Mouse (Mus musculus) left cerebral cortex, adult 2 months (tissue): ENCODE results near the gene Dag1. TPM values are rescaled to one million over a fixed set of nuclear protein-coding genes. Genes with fewer than 3 reads are reported as not detected.

Experiments used
- DNase-seq, 2 experiments: peaks; one replicate each; pipeline ENCODE4 v3.0.0; 2021 to 2022; ENCODE audit warnings: low spot score in 2 of 2, mixed read lengths in 1 of 2; ENCODE audit errors: extremely low spot score in 1 of 2
- H3K27ac ChIP-seq: fragments of 200-600 bp; 2 replicates; pipeline ENCODE4 v1.8.1; 2022
- H3K4me3 ChIP-seq: fragments of 200-600 bp; 2 replicates; pipeline ENCODE4 v1.8.1; 2022
- CTCF ChIP-seq: fragments of 200-600 bp; IDR thresholded peaks from 2 replicates; pipeline ENCODE4 v1.8.1; 2022; ENCODE audit warnings: antibody characterized with exemption, mild to moderate bottlenecking, moderate library complexity
- intact Hi-C: fragments of 180-260 bp; cut with DNase I; formaldehyde crosslinking; loops from one replicate; pipeline ENCODE4 v1.15.1; 2025
- total RNA-seq, 2 experiments: library from RNA; stranded (reverse); gene quantifications; 2 replicates each; pipeline ENCODE4 v1.2.3; 2021

Dag1 gene
- total RNA-seq, 2 experiments from 2014 or later: 77.4 to 77.5 TPM

GRCm38 (mm10) chr9:108169751-108170150, 94.0 kb downstream of the Dag1 start:
- no peak for DNase-seq
- TF ChIP-seq CTCF: no peak
- intact Hi-C loops: loop anchor here (5.0 kb wide), 1 partner anchor 32 kb away; no protein-coding TSS in a partner anchor
- Histone ChIP-seq H3K4me3 (no peak overlapping the region), H3K27ac (peak overlapping the region; percentile 47; the same call in 1 of the 2 replicates)

DNA sequence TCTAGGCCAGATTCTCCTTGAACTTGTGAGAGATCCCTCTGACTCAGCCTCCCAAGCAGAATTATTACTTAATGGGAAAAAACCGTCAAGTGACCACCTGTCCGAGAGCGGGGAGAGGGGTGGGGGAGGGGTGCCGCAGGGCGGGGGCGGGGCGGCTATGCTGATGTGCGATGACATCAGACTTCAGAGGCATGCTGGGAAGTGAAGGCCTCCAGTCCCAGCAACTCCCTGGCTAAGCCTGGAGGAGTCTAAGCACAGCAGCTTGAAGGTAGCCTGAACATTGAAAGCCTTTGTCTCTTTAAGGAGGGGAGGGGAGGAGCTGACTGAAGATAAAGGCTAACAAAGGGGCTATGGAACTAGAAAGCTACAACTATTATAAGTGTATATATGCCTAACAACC, 98.6 kb downstream of the Dag1 start:
- DNase-seq: no peak
- intact Hi-C loops: no loop called here
- Histone ChIP-seq H3K27ac (no peak overlapping the region), H3K4me3 (no peak overlapping the region)
- no peak for TF ChIP-seq CTCF

DNA sequence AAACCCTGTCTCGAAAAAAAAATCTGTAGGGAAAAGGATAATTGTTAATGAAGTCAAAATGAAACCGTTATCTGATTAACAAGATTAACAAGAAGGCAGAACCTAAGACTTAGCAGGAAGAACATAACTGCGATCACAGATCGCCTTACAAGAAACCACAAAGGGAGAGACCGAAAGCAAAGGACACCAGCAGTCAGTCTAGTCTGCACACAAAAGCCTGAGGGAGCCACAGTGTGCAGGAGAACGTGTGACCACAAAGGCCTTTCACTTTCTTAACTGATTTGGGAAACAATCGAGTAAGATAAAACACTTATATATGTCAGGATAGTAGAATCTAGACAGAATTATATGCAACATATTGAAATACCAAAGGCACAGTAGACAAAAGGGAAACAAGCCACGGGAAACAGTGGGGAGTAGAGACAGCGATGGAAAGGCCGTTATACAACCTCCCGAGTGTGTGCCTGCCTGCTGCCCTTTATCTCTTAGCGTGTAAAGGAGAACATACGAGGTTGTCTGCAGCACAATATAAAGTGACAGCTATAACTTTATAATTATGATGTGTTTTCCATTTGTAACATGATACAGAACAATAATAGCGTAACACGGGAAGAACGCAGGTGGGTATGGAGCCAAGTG, 100.0 kb downstream of the Dag1 start:
- no peak for DNase-seq
- Histone ChIP-seq H3K4me3 (no peak overlapping the region), H3K27ac (peak overlapping the region; percentile 49; the same call in 1 of the 2 replicates)
- intact Hi-C loops: no loop called here
- no peak for TF ChIP-seq CTCF

DNA sequence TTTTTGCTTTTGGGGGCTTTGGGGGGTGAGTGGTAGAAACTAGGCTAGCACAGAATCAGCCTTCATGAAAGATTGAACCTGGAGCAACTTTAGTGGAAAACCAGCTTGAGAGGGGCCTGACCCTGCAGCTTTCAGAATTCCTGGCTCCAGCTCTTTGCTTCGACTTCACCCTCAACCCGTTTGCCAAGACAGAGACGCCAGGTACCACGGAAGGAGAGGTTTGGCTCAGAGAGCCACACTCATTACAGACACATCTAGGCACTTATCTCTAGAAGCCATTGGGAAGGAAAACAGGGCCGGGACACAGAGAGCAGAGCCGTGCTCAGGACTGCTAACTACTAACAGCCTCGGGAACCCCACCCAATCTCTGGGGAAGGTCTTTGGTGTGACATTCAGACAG, 105.9 kb downstream of the Dag1 start:
- TF ChIP-seq CTCF: no peak
- intact Hi-C loops: loop anchor here (1.0 kb wide), 1 partner anchor 21 kb away; no protein-coding TSS in a partner anchor
- DNase-seq: no peak
- peak overlapping the region; percentile 94 for H3K27ac ChIP-seq
- no peak overlapping the region for H3K4me3 ChIP-seq

DNA sequence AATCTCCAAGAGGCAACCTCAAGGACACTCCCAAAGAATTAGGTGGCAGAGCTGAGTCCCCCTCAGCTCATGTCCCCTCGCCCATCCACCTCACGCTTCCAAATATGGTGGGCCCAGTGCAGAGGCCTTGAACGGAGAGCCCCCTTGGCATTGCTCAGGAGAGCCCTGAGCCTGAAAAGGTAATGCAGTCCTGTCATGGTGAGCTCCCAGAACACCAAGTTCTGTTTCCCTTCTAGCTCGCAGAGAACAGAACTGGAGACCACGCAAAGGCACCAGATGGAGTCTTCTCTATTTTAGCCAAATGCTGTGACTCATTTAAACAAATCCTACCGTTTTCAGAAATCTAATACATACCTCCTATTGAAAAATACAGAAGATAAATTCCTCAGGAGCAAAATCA, 106.3 kb downstream of the Dag1 start:
- TF ChIP-seq CTCF: no peak
- intact Hi-C loops: loop anchor here (1.0 kb wide), 1 partner anchor 20 kb away; no protein-coding TSS in a partner anchor
- Histone ChIP-seq H3K4me3 (no peak overlapping the region), H3K27ac (peak overlapping the region; percentile 94)
- DNase-seq: peak in 1 of 2 experiments; percentile 47

- Histone ChIP-seq H3K27ac (peak overlapping the region; percentile 94), H3K4me3 (no peak overlapping the region)
- no peak for DNase-seq
- intact Hi-C loops: loop anchor here (1.0 kb wide), 1 partner anchor 19 kb away; no protein-coding TSS in a partner anchor
- TF ChIP-seq CTCF: no peak
Measured at GRCm38 (mm10) chr9:108156786-108157185, 107.0 kb downstream of the Dag1 start.

- Histone ChIP-seq H3K27ac (peak overlapping the region; percentile 86), H3K4me3 (no peak overlapping the region)
- no peak for DNase-seq
- intact Hi-C loops: no loop called here
- no peak for TF ChIP-seq CTCF
Measured at GRCm38 (mm10) chr9:108154814-108155213, 108.9 kb downstream of the Dag1 start.

Other genes with a start within 250 kb of the Dag1 start
- gene Gmppb, start 214.7 kb downstream of the Dag1 start, total RNA-seq: 10 to 100 TPM; 16.5 to 17.4 TPM
- 1 to 10 TPM; 1.9 to 2.1 TPM for gene Amigo3, start 210.8 kb downstream of the Dag1 start, total RNA-seq
- not detected for gene Mst1, start 183.5 kb downstream of the Dag1 start, total RNA-seq
- 100 to 1,000 TPM; 107 to 108 TPM for gene Rnf123, start 180.6 kb downstream of the Dag1 start, total RNA-seq
- 10 to 100 TPM; 31.0 to 31.8 TPM for gene Apeh, start 169.4 kb downstream of the Dag1 start, total RNA-seq
- 100 to 1,000 TPM; 300 to 320 TPM for gene Bsn, start 73.6 kb downstream of the Dag1 start, total RNA-seq
- 100 to 1,000 TPM; 122 to 130 TPM for gene Nicn1, start 26.5 kb upstream of the Dag1 start, total RNA-seq
- 10 to 100 TPM; 32.1 to 38.0 TPM for gene Amt, start 32.9 kb upstream of the Dag1 start, total RNA-seq
- gene Rhoa, start 42.2 kb upstream of the Dag1 start, total RNA-seq: 100 to 1,000 TPM; 154 to 159 TPM
- 10 to 100 TPM; 29.3 to 35.4 TPM for gene Tcta, start 42.2 kb upstream of the Dag1 start, total RNA-seq
- gene Gpx1, start 74.9 kb upstream of the Dag1 start, total RNA-seq: 10 to 100 TPM; 90.0 to 94.1 TPM
- gene Usp4, start 83.9 kb upstream of the Dag1 start, total RNA-seq: 100 to 1,000 TPM; 122 to 124 TPM
- 1 to 10 TPM; 2.0 to 3.3 TPM for gene 1700102P08Rik, start 128.8 kb upstream of the Dag1 start, total RNA-seq
- gene Ccdc36, start 164.5 kb upstream of the Dag1 start, total RNA-seq: under 1 TPM; 0.26 to 0.29 TPM
- not detected for gene BC048562, start 172.5 kb upstream of the Dag1 start, total RNA-seq
- gene Ccdc71, start 196.6 kb upstream of the Dag1 start, total RNA-seq: 10 to 100 TPM; 31.3 to 44.6 TPM
- gene Klhdc8b, start 197.6 kb upstream of the Dag1 start, total RNA-seq: 10 to 100 TPM; 30.7 to 32.8 TPM
- gene Lamb2, start 215.8 kb upstream of the Dag1 start, total RNA-seq: 10 to 100 TPM; 28.2 to 29.4 TPM
- 100 to 1,000 TPM; 153 to 167 TPM for gene Usp19, start 226.6 kb upstream of the Dag1 start, total RNA-seq
- 10 to 100 TPM; 75.3 to 78.0 TPM for gene Qars, start 243.7 kb upstream of the Dag1 start, total RNA-seq